Mouse (Mus musculus) testis, postnatal 14 days (tissue): Measurements from ENCODE around the gene Abca8b.
"Not testable (repeated sequence)": the region's sequence is repeated elsewhere in the genome, so short reads cannot be mapped to it uniquely, and the experiment has no call there.

Experiments used
- DNase-seq: peaks from one replicate; pipeline ENCODE4 v3.0.0; 2021; ENCODE audit warnings: low spot score

Gene Abca8b

DNA sequence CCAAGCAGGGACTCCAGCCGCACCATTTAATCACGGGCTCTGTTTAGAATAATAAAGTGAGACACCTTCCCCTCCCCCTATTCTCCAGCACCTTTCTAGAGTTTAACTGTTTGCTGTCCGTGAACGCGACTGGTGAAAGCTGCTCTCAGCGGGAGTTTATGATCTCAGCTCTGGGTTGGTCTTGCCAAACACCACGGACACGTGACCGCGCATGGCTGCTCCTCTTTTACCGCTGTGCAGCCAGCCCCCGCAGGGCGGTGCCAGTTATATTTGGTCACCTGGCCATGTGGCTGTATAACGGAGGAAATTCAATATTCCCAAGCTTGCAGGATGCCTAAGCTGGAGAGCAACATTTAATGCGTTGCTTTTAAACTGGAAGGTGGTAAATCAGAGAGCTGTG is at the start of gene Abca8b:
Abca8b (minus strand) TSS at position 222 of the 400 bp plus-strand sequence.
- DNase-seq, result peak; percentile 50

DNA sequence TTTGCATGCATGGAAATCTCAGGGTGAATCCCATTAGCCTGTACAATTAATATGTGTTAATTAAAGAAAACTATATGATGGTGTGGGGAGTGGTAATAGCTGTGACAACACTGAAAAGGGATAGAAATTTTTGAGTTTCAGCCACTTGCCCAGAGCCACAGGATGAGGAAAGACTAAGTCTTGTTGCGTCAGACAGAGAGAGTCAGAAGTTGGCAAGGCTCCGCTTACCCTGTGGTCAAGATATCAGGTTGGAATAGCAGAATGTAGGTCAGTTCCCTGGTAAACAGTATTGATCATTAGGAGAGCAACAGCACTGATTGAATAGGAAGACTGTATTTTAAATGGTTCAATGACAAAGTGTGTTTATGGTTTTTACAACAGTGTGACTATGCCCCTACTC is 42.1 kb upstream of the Abca8b start:
- DNase-seq, result no peak

- DNase-seq, result no peak
Measured at GRCm38 (mm10) chr11:110028913-110029695, 33.5 kb upstream of the Abca8b start.

- DNase-seq, result no peak
Measured at GRCm38 (mm10) chr11:110010836-110011546, 15.3 kb upstream of the Abca8b start.

DNA sequence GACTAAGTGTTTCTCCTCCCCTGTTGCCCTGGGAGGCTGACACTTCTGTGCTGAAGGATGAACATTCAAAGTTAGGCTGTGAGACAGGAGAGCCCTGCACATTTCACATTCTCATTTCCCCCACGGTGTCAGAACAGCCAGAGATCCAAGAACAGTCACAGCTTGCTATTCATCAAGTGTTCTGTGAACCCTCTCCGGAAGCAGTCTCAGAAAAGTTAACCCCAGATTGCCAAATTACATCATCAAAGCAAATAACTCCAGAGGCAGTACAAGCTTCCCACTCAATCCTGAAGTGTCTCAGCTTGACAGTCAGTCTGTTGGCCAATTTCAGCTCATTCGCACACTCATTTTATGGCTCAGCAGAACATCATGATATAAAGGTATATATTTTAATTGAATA is 632 bp downstream of the Abca8b start:
- no peak for DNase-seq

DNA sequence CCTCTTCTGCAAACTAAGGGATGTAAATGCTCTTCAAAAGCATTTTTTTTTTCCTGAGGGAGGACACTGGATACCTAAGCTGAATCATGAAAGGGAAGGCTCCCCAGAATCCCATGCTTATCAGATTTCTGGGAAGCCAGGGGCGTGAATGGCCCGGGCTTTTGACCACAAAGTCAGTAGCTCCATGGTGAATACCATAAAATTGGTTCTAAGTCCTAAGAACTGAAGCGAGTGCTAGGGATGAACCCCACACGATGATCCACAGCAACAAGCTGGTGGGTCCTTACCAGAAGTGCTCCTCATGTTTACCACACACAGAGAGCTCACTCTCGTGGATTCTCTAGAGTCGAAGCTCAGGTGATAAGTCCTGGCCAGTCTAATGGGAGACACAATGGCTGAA is 1.6 kb downstream of the Abca8b start:
- DNase-seq, result no peak

- no peak for DNase-seq
Measured at GRCm38 (mm10) chr11:109991270-109991669, 4.4 kb downstream of the Abca8b start.

GRCm38 (mm10) chr11:109990256-109990655 is 5.4 kb downstream of the Abca8b start:
- DNase-seq, result no peak

DNA sequence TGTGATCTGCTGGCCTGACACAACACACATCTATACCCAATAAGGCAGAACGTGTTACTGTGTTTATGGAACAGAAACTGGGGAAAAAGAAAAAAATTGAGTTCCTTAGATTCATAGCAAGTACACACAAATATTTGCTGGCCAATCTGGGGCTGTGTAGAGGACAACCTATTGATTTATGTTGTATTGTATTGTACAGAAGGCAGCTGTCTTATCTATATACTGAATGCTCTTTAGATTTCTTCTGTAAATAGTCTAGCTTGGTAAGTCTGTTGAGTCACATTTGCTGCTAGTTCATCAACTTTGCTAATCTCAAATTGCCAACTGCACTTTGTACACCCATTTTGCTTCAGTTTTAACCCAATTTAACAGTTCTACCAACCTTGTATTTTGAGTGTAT is 7.5 kb downstream of the Abca8b start:
- no peak for DNase-seq

DNA sequence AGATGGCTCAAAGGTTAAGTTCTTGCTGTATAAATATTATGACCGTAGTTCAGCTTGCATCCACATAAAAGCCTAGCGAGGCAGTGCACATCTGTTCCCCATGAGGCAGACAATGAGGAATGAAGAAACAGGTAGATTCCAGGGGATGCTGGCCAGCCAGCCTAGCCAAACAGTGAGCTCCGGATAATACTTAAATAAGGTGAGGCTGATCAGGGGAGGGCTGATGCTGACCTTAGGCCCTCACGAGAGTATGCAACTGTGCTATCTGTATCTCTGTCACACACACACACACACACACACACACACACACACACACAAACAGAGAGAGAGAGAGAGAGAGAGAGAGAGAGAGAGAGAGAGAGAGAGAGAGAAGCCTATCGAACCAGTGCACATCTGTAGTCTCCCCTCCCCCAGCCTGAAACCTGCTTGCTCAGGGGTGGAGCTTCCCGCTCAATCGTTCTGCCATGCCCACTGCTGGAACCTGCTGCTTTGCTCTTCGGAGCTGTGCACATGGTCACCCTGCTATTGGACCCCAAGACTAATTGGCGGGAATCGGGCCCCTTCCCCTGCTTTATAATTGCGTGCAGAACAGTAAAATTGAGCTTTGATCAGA is 8.1 kb downstream of the Abca8b start:
- DNase-seq, result not testable (repeated sequence)

GRCm38 (mm10) chr11:109981872-109982271 is 13.8 kb downstream of the Abca8b start:
- no peak for DNase-seq

DNA sequence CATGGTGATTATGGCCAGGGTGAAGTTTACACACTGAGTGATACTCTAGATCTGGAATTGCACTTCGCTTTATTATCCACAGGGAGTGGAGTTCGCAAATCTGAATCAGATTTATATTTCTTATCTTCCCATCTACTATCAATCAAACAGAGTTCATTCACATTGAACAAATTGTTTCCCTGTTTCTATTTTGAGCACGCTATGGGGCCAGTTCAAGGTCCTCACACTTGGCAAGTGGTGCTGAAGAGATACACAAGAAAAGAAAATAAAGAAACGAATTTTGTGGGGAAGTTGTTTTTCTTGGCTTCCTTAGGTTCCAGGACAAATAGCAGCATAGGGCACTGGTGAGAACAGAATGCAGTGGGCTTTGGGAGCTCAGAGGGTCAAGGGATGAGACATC is 25.1 kb downstream of the Abca8b start:
- no peak for DNase-seq

- DNase-seq, result no peak
Measured at GRCm38 (mm10) chr11:109961495-109962492, 33.9 kb downstream of the Abca8b start.

DNA sequence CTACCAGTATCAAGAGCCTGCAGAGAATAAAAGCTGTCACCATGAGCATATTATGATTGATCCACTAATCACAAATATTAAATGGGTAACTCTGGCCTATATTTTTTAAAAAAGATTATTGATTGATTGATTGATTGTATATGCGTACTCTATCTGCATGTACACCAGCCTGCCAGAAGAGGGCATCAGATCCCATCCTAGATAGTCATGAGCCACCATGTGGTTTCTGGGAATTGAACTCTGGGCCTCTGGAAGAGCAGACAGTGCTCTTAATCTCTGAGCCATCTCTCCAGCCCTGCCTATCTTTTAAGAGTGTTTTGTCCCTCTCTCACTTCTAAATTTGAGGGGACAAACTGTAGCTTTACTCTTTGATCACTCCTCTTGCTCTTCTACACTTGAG is 40.5 kb downstream of the Abca8b start:
- DNase-seq, result no peak

GRCm38 (mm10) chr11:109936915-109937314 is 58.7 kb downstream of the Abca8b start:
- DNase-seq, result no peak

DNA sequence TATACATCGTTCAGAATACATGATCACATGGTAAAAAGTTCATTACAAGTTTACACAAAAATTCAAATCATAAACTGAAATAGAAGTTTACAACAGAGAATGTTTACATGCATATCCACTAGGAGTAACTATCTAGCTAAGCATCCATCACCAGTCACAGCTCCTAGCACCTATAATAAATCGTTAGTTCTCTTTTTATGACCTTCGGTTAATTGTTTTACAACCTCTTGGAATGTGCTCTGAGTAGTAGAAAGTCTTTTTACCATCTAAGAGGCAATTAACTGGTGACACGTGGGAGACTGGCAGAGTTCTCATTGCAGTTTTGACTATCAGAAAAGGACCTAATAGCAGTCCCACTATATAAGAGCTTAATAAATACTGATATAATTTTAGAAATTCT is 62.4 kb downstream of the Abca8b start:
- DNase-seq, result not testable (repeated sequence)

DNA sequence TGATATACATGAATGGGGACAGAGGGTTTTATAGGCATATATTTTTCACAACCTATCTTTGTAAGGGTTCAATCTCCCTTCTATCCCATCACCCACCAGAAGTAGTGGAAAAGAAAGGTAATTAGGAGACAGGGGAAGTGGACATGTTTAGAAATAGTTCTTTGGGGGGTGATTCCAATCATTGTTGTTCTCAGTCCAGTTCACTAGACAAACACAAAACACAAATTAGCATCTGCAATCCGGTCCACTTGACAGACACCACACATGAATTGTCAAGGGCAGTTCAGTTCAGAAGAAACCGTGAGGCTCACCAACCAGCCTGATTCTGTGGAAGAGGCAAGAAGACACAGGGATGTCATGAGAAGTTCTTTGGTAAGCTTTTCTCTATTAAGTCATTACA is 67.2 kb downstream of the Abca8b start:
- no peak for DNase-seq

DNA sequence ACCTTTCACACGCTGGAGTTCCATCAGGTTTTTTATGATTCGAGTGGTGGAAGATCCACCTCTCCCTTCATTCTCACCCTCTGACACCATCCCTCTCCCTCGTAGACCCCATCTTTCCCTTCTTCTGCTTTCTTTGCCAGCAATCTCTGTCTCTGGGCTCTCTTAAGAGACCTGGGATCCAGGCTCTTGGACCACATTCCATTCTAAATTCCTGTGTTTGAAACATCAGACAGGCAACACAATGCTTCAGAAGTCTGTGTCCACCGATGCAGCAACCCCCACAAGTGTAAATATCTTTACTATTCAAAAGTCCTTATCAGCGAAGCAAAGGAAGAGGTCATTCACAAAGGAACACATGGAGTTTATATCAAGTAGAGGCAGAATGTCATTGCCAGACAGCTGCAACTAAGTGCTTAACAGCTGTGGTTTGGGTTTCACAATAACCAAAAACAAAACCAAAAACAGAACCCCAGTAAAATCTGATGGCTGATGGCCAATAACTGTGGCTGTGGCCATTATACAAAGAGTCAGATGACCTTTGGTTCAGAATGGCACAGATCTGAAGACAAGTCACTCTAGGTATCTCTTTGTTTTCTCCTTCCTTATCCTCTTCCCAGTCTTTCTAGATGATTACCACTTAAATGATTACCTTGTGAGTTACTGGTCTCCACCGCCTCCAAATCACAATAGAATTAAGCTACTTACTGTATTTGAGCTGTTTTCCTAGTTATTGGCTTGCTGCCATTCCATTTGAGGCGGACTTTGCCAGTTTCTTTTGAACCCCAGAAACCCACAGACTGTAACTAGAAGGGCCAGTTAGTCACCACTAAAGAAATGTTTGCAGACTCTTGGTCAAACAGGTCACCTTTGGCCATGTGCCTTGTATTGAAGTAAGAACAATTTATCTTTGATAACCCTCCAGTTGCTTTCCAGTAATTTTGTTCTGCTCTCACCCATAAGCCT is 68.6 kb downstream of the Abca8b start:
- DNase-seq, result no peak

DNA sequence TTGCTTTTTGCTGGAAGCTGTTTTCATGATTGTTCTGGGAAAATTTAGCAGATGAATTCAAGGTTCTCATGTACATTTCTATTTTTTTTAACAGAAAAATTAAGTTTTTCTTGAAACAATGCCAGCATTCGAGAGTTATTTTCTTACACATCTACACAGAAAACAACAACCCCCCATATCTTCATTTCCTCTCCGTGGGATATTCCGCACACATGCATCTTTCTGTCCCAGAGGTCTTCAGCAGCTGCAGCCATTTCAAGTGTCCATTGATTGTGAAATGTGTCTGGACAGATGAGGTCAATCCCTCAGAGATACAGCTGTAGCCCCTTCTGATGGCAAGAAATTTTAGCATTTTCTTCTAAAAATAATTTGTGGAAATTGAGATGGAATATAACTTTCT is 73.4 kb downstream of the Abca8b start:
- DNase-seq, result no peak

DNA sequence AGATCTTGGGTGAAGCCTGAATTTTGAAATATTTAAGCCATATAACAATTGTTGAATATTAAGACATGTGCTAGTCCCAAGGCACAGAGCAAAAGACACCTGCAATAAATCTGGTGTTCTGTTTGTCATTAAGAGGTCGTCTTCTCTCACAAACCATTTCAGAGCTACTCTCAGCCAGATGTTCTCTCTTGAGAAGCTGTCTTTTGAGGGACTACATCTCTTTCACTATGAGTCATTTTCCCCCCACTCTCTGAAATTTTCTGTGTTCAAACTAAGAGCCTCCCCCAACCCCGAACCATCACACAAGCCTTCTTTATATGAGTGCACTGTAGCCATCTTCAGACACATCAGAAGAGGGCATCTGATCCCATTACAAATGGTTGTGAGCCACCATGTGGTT is 76.2 kb downstream of the Abca8b start:
- no peak for DNase-seq

- DNase-seq, result no peak
Measured at GRCm38 (mm10) chr11:109916654-109917053, 79.0 kb downstream of the Abca8b start.
